Mouse (Mus musculus) ES-Bruce4 (cell line): ENCODE data around the gene Itgb3bp. TPM values are rescaled to one million over a fixed set of nuclear protein-coding genes. Genes with fewer than 3 reads are reported as not detected.

Source experiments
- H3K27ac ChIP-seq: 2 replicates; pipeline ENCODE4 v1.5.1; 2012; ENCODE audit warnings: low read length, inconsistent platforms; ENCODE audit not compliant: insufficient read depth
- H3K27me3 ChIP-seq: 2 replicates; pipeline ENCODE4 v1.6.1; 2012; ENCODE audit warnings: mild to moderate bottlenecking, low read length, inconsistent platforms; ENCODE audit not compliant: control insufficient read depth, poor library complexity, insufficient read depth, severe bottlenecking
- H3K36me3 ChIP-seq: 2 replicates; pipeline ENCODE4 v1.6.1; 2012; ENCODE audit warnings: inconsistent platforms, mild to moderate bottlenecking, low read length, moderate library complexity; ENCODE audit not compliant: control insufficient read depth, poor library complexity, insufficient read depth, severe bottlenecking
- H3K4me1 ChIP-seq: one replicate; pipeline ENCODE4 v1.8.1; 2011; ENCODE audit warnings: low read length; ENCODE audit not compliant: control insufficient read depth, insufficient read depth
- H3K4me3 ChIP-seq: 2 replicates; pipeline ENCODE4 v1.5.1; 2011; ENCODE audit warnings: low read depth, mild to moderate bottlenecking, low read length
- H3K9ac ChIP-seq: 2 replicates; pipeline ENCODE4 v1.6.1; 2012; ENCODE audit warnings: low read depth, mild to moderate bottlenecking, inconsistent platforms; ENCODE audit not compliant: poor library complexity, severe bottlenecking
- H3K9me3 ChIP-seq: replicated peaks from 2 replicates; pipeline ENCODE4 v1.6.1; 2012; ENCODE audit warnings: mild to moderate bottlenecking, low read length, inconsistent platforms; ENCODE audit not compliant: control insufficient read depth, poor library complexity, insufficient read depth, severe bottlenecking
- CTCF ChIP-seq: IDR thresholded peaks from one replicate; pipeline ENCODE4 v1.8.1; 2011; ENCODE audit warnings: low read depth, low read length
- EP300 ChIP-seq: IDR thresholded peaks from 2 replicates; pipeline ENCODE4 v1.6.1; 2011; ENCODE audit warnings: low read depth, low read length; ENCODE audit not compliant: insufficient read depth
- POLR2A ChIP-seq: IDR thresholded peaks from one replicate; pipeline ENCODE4 v1.8.1; 2011; ENCODE audit warnings: low read length; ENCODE audit not compliant: insufficient read depth
- polyA plus RNA-seq: library from polyadenylated mRNA; stranded (reverse); fragments of >200 nt; gene quantifications from 2 replicates; pipeline ENCODE4 v1.2.4, GENCODE M21; 2011; ENCODE audit warnings: low read depth; ENCODE audit not compliant: missing spikeins, insufficient read depth, insufficient read length

Gene Itgb3bp
- polyA plus RNA-seq, 1 experiment = 17.8 TPM

- H3K27ac ChIP-seq = no peak overlapping the region
- no peaks in the 10 kb centered on the region for H3K4me1 ChIP-seq
- no peak for TF ChIP-seq CTCF
- TF ChIP-seq EP300 = no peak
- TF ChIP-seq POLR2A = no peak
Observed at GRCm38 (mm10) chr4:99969328-99969727, 39.7 kb upstream of the Itgb3bp start.

GRCm38 (mm10) chr4:99966555-99966954 lies 36.9 kb upstream of the Itgb3bp start:
- no peak overlapping the region for H3K27ac ChIP-seq
- no peak overlapping the region for H3K9ac ChIP-seq
- H3K27me3 ChIP-seq = no peaks in the 10 kb centered on the region
- H3K9me3 ChIP-seq = no peaks in the 10 kb centered on the region
- H3K4me3 ChIP-seq = no peak overlapping the region
- no peaks in the 10 kb centered on the region for H3K4me1 ChIP-seq
- H3K36me3 ChIP-seq = no peaks in the 10 kb centered on the region
- TF ChIP-seq CTCF (no peak), EP300 (no peak), POLR2A (no peak)

More at GRCm38 (mm10) chr4:99969328-99969727, 39.7 kb upstream of the Itgb3bp start:
- H3K9ac ChIP-seq = no peak overlapping the region
- no peak overlapping the region for H3K4me3 ChIP-seq
- no peaks in the 10 kb centered on the region for H3K36me3 ChIP-seq
- H3K9me3 ChIP-seq = no peaks in the 10 kb centered on the region
- H3K27me3 ChIP-seq = no peaks in the 10 kb centered on the region

- Histone ChIP-seq H3K9me3 (no peaks in the 10 kb centered on the region), H3K27me3 (no peaks in the 10 kb centered on the region), H3K27ac (no peak overlapping the region), H3K9ac (no peak overlapping the region), H3K4me1 (no peaks in the 10 kb centered on the region), H3K4me3 (no peak overlapping the region), H3K36me3 (no peaks in the 10 kb centered on the region)
- no peak for TF ChIP-seq POLR2A
- no peak for TF ChIP-seq CTCF
- TF ChIP-seq EP300 = no peak
Observed at GRCm38 (mm10) chr4:99959308-99959707, 29.7 kb upstream of the Itgb3bp start.

GRCm38 (mm10) chr4:99958084-99958815 lies 28.6 kb upstream of the Itgb3bp start:
- Histone ChIP-seq H3K27ac (no peak overlapping the region), H3K4me1 (no peaks in the 10 kb centered on the region), H3K4me3 (no peak overlapping the region), H3K27me3 (no peaks in the 10 kb centered on the region), H3K36me3 (no peaks in the 10 kb centered on the region), H3K9me3 (no peaks in the 10 kb centered on the region), H3K9ac (no peak overlapping the region)
- TF ChIP-seq POLR2A (no peak), CTCF (no peak), EP300 (no peak)

- Histone ChIP-seq H3K36me3 (no peaks in the 10 kb centered on the region), H3K4me1 (no peaks in the 10 kb centered on the region), H3K4me3 (no peak overlapping the region), H3K27ac (no peak overlapping the region), H3K27me3 (no peaks in the 10 kb centered on the region), H3K9ac (no peak overlapping the region), H3K9me3 (no peaks in the 10 kb centered on the region)
- no peak for TF ChIP-seq CTCF
- TF ChIP-seq POLR2A = no peak
- TF ChIP-seq EP300 = no peak
Observed at GRCm38 (mm10) chr4:99957186-99957585, 27.6 kb upstream of the Itgb3bp start.

- Histone ChIP-seq H3K9ac (no peak overlapping the region), H3K27me3 (no peaks in the 10 kb centered on the region), H3K4me1 (no peaks in the 10 kb centered on the region), H3K9me3 (no peaks in the 10 kb centered on the region), H3K4me3 (no peak overlapping the region), H3K27ac (no peak overlapping the region), H3K36me3 (no peaks in the 10 kb centered on the region)
- TF ChIP-seq CTCF (no peak), POLR2A (no peak), EP300 (no peak)
Observed at GRCm38 (mm10) chr4:99955396-99955795, 25.8 kb upstream of the Itgb3bp start.
